Mouse (Mus musculus): ENCODE results near the gene Abhd2. TPM values are rescaled to one million over a fixed set of nuclear protein-coding genes. Genes with fewer than 3 reads are reported as not detected.

The Abhd2 gene
- polyA plus RNA-seq, 1 experiment from 2014 or later = 12.0 TPM

- ATAC-seq (ENCODE audit: insufficient read depth, low FRiP score, low read depth) = no peak
- WGBS = 79% methylated on average over 1 of the region's 1 CpGs
Measured at GRCm38 (mm10) chr7:79247408-79247807, 25.6 kb upstream of the Abhd2 start.

GRCm38 (mm10) chr7:79247881-79248389, 25.1 kb upstream of the Abhd2 start:
- ATAC-seq (ENCODE audit: insufficient read depth, low FRiP score, low read depth) = no peak
- H3K9me3 ChIP-seq = no peaks in the 10 kb centered on the region
- H3K4me2 ChIP-seq = no peak overlapping the region
- no peaks in the 10 kb centered on the region for H3K36me3 ChIP-seq
- H3K9ac ChIP-seq = no peak overlapping the region
- no peak overlapping the region for H3K4me3 ChIP-seq (replicated peaks)
- peaks cover 3% of the 10 kb centered on the region; the same call in 1 of the 2 replicates for H3K4me1 ChIP-seq
- WGBS = 70% methylated on average over 7 of the region's 7 CpGs
- H3K27ac ChIP-seq = no peak overlapping the region
- no peaks in the 10 kb centered on the region for H3K27me3 ChIP-seq (replicated peaks)

More at GRCm38 (mm10) chr7:79247408-79247807, 25.6 kb upstream of the Abhd2 start:
- no peaks in the 10 kb centered on the region for H3K27me3 ChIP-seq (replicated peaks)
- H3K9ac ChIP-seq = no peak overlapping the region
- no peak overlapping the region for H3K4me2 ChIP-seq
- peaks cover 3% of the 10 kb centered on the region; the same call in 1 of the 2 replicates for H3K4me1 ChIP-seq
- H3K27ac ChIP-seq = no peak overlapping the region
- no peaks in the 10 kb centered on the region for H3K9me3 ChIP-seq
- H3K4me3 ChIP-seq (replicated peaks) = no peak overlapping the region
- H3K36me3 ChIP-seq = no peaks in the 10 kb centered on the region

GRCm38 (mm10) chr7:79249581-79249980, 23.4 kb upstream of the Abhd2 start:
- no peak overlapping the region for H3K9ac ChIP-seq
- no peak for ATAC-seq (ENCODE audit: insufficient read depth, low FRiP score, low read depth)
- WGBS = 74% methylated on average over 2 of the region's 2 CpGs

GRCm38 (mm10) chr7:79254248-79254888, 18.6 kb upstream of the Abhd2 start:
- Histone ChIP-seq H3K27me3 (replicated peaks) (no peaks in the 10 kb centered on the region), H3K4me2 (no peak overlapping the region), H3K9ac (no peak overlapping the region), H3K9me3 (no peaks in the 10 kb centered on the region), H3K4me1 (no peaks in the 10 kb centered on the region), H3K27ac (no peak overlapping the region), H3K36me3 (no peaks in the 10 kb centered on the region), H3K4me3 (replicated peaks) (no peak overlapping the region)
- 62% methylated on average over 3 of the region's 3 CpGs for WGBS
- ATAC-seq (ENCODE audit: insufficient read depth, low FRiP score, low read depth) = no peak; the same call in 1 of the 2 replicates

More at GRCm38 (mm10) chr7:79249581-79249980, 23.4 kb upstream of the Abhd2 start:
- H3K4me2 ChIP-seq = no peak overlapping the region
- H3K36me3 ChIP-seq = no peaks in the 10 kb centered on the region
- no peaks in the 10 kb centered on the region for H3K9me3 ChIP-seq
- H3K4me1 ChIP-seq = peaks cover 3% of the 10 kb centered on the region; the same call in 1 of the 2 replicates
- no peak overlapping the region for H3K4me3 ChIP-seq (replicated peaks)
- no peak overlapping the region for H3K27ac ChIP-seq
- no peaks in the 10 kb centered on the region for H3K27me3 ChIP-seq (replicated peaks)

GRCm38 (mm10) chr7:79255350-79255749, 17.6 kb upstream of the Abhd2 start:
- WGBS = 84% methylated on average over 7 of the region's 7 CpGs
- H3K4me3 ChIP-seq (replicated peaks) = no peak overlapping the region
- no peaks in the 10 kb centered on the region for H3K36me3 ChIP-seq
- H3K27ac ChIP-seq = no peak overlapping the region
- no peak overlapping the region for H3K4me2 ChIP-seq
- H3K9me3 ChIP-seq = no peaks in the 10 kb centered on the region
- no peaks in the 10 kb centered on the region for H3K4me1 ChIP-seq
- ATAC-seq (ENCODE audit: insufficient read depth, low FRiP score, low read depth) = no peak
- no peak overlapping the region for H3K9ac ChIP-seq
- H3K27me3 ChIP-seq (replicated peaks) = no peaks in the 10 kb centered on the region

GRCm38 (mm10) chr7:79255752-79256151, 17.2 kb upstream of the Abhd2 start:
- 85% methylated on average over 10 of the region's 10 CpGs for WGBS
- Histone ChIP-seq H3K4me3 (replicated peaks) (no peak overlapping the region), H3K27me3 (replicated peaks) (no peaks in the 10 kb centered on the region), H3K4me1 (no peaks in the 10 kb centered on the region), H3K9ac (no peak overlapping the region), H3K4me2 (no peak overlapping the region), H3K9me3 (no peaks in the 10 kb centered on the region), H3K27ac (no peak overlapping the region), H3K36me3 (no peaks in the 10 kb centered on the region)
- no peak for ATAC-seq (ENCODE audit: insufficient read depth, low FRiP score, low read depth)

- Histone ChIP-seq H3K27me3 (replicated peaks) (no peaks in the 10 kb centered on the region), H3K9ac (no peak overlapping the region), H3K4me1 (no peaks in the 10 kb centered on the region), H3K27ac (no peak overlapping the region), H3K36me3 (no peaks in the 10 kb centered on the region), H3K4me3 (replicated peaks) (no peak overlapping the region), H3K4me2 (no peak overlapping the region), H3K9me3 (no peaks in the 10 kb centered on the region)
- ATAC-seq (ENCODE audit: insufficient read depth, low FRiP score, low read depth) = no peak
- WGBS = 70% methylated on average over 4 of the region's 4 CpGs
Measured at GRCm38 (mm10) chr7:79256716-79257115, 16.3 kb upstream of the Abhd2 start.

- H3K36me3 ChIP-seq = no peaks in the 10 kb centered on the region
- WGBS = 72% methylated on average over 10 of the region's 10 CpGs
- no peak overlapping the region for H3K4me2 ChIP-seq
- H3K9me3 ChIP-seq = no peaks in the 10 kb centered on the region
- no peaks in the 10 kb centered on the region for H3K4me1 ChIP-seq
- H3K27ac ChIP-seq = no peak overlapping the region
- no peak overlapping the region for H3K4me3 ChIP-seq (replicated peaks)
- H3K9ac ChIP-seq = no peak overlapping the region
- ATAC-seq (ENCODE audit: insufficient read depth, low FRiP score, low read depth) = peak; percentile 67; the same call in 1 of the 2 replicates
- no peaks in the 10 kb centered on the region for H3K27me3 ChIP-seq (replicated peaks)
Measured at GRCm38 (mm10) chr7:79258981-79259542, 13.9 kb upstream of the Abhd2 start.

- no peak overlapping the region for H3K4me3 ChIP-seq (replicated peaks)
- WGBS = 65% methylated on average over 8 of the region's 8 CpGs
- ATAC-seq (ENCODE audit: insufficient read depth, low FRiP score, low read depth) = no peak
Measured at GRCm38 (mm10) chr7:79262478-79262877, 10.5 kb upstream of the Abhd2 start.

GRCm38 (mm10) chr7:79263776-79264175, 9.2 kb upstream of the Abhd2 start:
- Histone ChIP-seq H3K9ac (no peak overlapping the region), H3K27me3 (replicated peaks) (no peaks in the 10 kb centered on the region), H3K9me3 (no peaks in the 10 kb centered on the region), H3K4me1 (no peaks in the 10 kb centered on the region), H3K27ac (no peak overlapping the region), H3K36me3 (no peaks in the 10 kb centered on the region), H3K4me3 (replicated peaks) (no peak overlapping the region), H3K4me2 (no peak overlapping the region)
- ATAC-seq (ENCODE audit: insufficient read depth, low FRiP score, low read depth) = no peak
- 80% methylated on average over 3 of the region's 3 CpGs for WGBS

More at GRCm38 (mm10) chr7:79262478-79262877, 10.5 kb upstream of the Abhd2 start:
- H3K27ac ChIP-seq = no peak overlapping the region
- H3K4me2 ChIP-seq = no peak overlapping the region
- H3K9me3 ChIP-seq = no peaks in the 10 kb centered on the region
- H3K27me3 ChIP-seq (replicated peaks) = no peaks in the 10 kb centered on the region
- no peaks in the 10 kb centered on the region for H3K4me1 ChIP-seq
- no peak overlapping the region for H3K9ac ChIP-seq
- H3K36me3 ChIP-seq = no peaks in the 10 kb centered on the region

- ATAC-seq (ENCODE audit: insufficient read depth, low FRiP score, low read depth) = no peak
- no peak overlapping the region for H3K27ac ChIP-seq
- H3K4me3 ChIP-seq (replicated peaks) = no peak overlapping the region
- 63% methylated on average over 4 of the region's 4 CpGs for WGBS
- H3K4me1 ChIP-seq = no peaks in the 10 kb centered on the region
- no peaks in the 10 kb centered on the region for H3K9me3 ChIP-seq
- H3K36me3 ChIP-seq = no peaks in the 10 kb centered on the region
- H3K27me3 ChIP-seq (replicated peaks) = no peaks in the 10 kb centered on the region
- no peak overlapping the region for H3K4me2 ChIP-seq
- no peak overlapping the region for H3K9ac ChIP-seq
Measured at GRCm38 (mm10) chr7:79266228-79266627, 6.8 kb upstream of the Abhd2 start.

- Histone ChIP-seq H3K9me3 (no peaks in the 10 kb centered on the region), H3K27ac (no peak overlapping the region), H3K36me3 (no peaks in the 10 kb centered on the region), H3K4me3 (replicated peaks) (no peak overlapping the region), H3K4me2 (no peak overlapping the region), H3K9ac (no peak overlapping the region), H3K27me3 (replicated peaks) (no peaks in the 10 kb centered on the region), H3K4me1 (0 out of 2 replicates have a peak, but pooled peaks cover 7% of the 10 kb centered on the region)
- ATAC-seq (ENCODE audit: insufficient read depth, low FRiP score, low read depth) = no peak
- 38% methylated on average over 7 of the region's 7 CpGs for WGBS
Measured at GRCm38 (mm10) chr7:79267690-79268388, 5.2 kb upstream of the Abhd2 start.

Data from stomach, embryonic 15.5 days (tissue).